Mouse (Mus musculus) right cerebral cortex, postnatal 25 days (tissue): ENCODE data around the gene Rbm24.
A peak's percentile ranks its signal among the peaks of the same experiment; 100 is the strongest.

Experiments used
- DNase-seq: peaks from one replicate; pipeline ENCODE4 v3.0.0; 2022

Rbm24 gene

DNA sequence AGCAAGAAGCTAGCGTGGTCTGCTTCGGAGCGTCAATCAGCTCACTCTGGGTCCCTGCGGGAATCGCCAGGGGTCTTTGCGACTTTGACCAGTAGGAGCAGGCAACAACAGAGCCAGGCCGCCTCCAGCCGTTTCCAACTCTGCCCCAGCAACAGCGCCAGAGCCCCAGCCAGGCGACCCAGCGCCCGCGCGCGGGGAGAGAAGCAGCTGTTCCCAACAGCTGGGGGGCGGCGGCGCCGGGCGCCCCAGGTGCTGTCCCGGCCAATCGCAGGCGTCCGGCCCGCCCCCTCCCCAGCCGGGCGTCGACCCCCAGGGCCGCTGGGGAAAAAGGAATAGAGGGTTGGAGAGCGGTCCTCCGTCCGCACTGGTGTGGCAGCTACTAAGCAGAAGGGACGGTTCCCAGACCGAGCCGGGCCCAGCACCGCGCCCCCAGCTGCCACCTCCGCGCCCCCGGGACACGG, at the start of gene Rbm24:
TSS of gene Rbm24 (plus strand) at position 294 of the 461 bp plus-strand sequence.
- peak; percentile 66 for DNase-seq

DNA sequence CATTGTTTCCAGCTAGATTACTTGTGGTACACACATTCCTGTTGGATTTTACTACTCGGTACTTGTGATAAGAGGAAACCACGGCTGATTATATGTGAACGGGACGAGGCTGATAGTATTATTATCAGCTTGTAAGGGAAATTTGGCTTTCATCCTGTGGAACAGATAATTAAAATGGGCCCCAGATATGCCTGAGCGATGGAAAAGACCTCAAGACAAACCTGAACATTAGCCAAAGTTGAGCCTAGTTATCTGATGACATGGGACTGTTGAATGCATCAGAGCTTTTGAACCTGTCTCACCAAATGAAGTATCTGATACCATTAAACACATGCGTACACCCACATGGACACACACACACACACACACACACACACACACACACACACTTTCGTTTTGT, 45.4 kb upstream of the Rbm24 start:
- DNase-seq, result no peak

DNA sequence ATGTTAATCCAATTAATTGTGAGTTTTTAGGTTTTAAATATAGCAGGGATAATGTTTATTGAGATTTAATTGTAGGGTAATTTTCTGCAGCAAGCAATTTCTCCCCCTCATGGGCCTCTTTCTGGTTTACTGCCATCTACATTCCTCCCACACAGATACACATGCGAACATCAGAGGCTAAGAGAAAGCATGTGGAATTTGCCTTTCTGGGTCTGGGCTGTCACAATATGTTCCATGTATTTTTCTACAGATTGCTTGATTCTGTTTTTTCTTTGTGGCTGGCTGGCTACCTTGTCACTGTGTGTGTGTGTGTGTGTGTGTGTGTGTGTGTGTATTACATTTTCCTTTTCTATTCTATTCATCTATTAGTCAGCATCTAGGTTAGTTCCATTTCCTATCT, 42.9 kb upstream of the Rbm24 start:
- no peak for DNase-seq

DNA sequence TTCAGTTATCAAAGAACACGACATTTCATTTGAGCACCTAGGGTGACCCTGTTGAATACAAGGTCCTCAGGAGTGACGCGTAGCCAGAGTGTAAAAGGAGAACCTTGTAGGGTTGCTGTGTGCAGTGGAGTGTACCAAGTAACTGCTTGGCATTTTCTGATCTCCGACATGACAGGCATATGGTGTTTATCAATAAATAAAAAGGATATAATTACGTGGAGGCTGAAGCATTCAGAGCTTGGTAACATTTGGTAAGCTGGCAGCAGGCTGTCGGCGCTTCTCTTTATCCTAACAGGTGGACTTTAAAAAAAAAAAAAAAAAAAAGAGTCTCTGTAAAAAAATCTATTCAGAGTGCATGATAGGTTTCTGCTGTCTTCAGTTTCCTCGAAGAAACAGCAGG, 30.8 kb upstream of the Rbm24 start:
- DNase-seq, result no peak

DNA sequence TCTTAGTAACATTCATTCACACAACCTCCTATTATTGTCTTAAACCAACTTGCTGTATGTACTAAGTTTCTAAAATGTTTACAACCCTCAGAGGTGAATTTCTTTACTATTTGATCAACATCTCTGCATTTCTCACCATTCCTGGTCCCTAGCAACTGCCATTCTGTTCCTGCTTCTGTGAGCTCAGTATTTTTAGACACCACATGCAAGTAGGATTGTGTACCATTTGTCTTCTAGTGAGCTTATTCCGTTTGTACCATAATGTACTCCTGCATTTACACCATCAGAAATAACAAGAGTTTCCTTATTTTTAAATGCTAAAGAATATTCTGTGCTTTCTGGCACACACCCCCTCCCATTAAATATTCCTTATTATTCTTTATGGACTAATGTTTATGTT, 26.6 kb upstream of the Rbm24 start:
- no peak for DNase-seq

DNA sequence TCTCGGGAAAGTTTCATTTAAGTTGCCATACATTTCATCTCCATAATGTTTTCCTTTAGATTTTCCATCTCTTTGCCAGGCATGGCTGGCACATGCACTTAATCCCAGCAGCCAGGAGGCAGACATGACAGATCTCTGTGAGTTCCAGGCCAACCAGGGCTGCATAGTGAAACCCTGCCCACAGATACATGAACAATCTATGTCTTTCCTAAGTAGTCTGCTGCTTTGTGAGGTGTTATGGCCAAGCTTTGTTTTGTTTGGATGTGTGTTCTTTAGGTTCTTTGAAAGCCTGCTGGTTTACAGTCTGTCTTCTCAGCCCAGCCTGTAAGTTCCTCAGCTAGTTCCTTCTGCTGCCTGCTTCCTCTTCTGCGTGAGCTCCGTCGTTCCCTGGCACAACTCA, 25.3 kb upstream of the Rbm24 start:
- no peak for DNase-seq

DNA sequence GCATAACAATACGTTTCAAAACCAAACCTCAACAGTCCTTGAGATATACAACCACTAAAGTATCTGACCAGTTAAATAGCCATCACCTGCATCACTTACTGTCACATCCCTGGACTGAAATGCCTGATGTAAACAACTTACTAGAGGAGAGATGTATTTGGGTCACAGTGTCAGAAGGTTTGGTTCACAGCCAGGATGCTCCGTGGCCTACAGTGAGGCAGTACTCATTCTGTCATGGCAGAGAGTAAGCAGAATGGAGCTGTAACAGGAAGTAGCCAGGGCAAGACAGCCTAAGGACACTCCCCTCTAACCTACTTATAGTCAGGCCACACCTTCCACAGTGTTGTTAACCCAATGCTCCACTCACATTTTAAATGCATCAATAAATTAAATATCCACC, 24.3 kb upstream of the Rbm24 start:
- DNase-seq, result no peak

DNA sequence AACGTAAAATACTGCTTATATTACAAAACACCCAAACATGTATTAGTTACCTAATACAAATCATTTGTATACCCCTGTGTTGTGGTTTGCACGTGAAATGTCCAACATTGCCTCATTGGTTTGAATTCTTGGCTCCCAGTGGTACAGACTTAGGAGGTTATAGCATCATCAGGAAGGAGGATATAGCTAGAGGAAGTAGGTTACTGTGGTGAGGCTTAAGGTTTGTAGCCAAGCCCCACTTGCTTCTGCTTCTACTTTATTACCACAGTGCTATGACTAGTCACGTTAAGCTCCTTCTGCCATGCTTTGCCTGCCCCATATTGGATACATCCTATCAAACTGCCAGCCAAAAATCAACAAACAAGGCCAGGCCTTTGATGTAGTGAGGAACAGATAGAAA, 21.0 kb upstream of the Rbm24 start:
- DNase-seq, result no peak

DNA sequence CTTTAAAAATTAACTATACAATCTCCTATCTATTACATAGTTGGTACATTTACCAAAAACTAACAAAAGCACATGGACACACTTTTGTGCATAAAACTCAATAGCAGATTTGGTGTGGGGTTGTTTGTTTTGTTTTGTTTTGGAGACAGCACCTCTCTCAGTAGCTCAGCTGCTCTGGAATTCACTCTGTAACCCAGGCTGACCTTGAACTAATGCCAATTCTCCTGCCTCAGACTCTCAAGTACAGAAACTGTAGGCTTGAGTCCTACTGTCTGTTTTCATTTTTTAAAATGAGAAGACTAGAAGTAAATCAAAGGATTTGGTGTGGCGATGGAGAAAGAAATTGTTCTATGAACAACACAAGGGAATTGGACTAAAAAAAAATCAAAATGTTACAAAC, 11.1 kb upstream of the Rbm24 start:
- no peak for DNase-seq

DNA sequence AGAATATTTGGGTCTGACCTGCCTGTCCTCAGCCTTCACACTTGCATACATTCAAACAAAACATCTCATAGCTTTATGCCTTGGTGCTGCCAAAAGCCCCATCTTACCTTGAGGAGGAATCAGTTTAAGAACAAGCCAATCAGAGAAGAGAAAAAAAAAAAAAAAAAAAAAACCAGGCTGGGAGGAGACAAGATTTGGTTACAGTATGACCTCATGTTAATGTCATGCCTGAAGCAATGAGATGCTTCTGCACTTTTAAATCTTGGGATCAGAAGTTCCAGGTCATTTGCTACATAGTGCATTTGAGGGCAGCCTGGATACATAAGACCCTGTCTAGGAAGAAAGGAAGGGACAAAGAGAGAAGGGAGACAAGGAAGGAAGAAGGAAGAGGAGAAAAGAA, 6.0 kb upstream of the Rbm24 start:
- no peak for DNase-seq

DNA sequence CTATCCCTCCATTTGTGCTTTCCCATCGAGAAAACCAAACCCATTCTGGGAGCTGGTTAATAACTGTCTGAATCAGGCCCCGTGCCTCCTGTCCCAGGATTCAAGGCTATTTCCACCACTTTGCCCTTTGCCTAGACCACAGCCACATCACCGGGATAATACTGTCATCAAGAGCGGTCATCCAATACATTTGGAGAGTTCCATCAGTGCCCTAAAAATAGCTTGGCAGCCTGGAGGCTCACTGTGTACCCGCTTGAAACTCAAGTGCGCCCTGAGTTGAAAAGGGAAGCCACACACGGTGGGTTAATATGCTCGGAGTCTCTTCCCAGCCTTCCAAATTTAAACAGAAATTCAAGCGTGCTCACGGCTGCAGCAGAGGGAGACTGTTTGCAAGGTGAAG, 4.6 kb upstream of the Rbm24 start:
- DNase-seq, result no peak

DNA sequence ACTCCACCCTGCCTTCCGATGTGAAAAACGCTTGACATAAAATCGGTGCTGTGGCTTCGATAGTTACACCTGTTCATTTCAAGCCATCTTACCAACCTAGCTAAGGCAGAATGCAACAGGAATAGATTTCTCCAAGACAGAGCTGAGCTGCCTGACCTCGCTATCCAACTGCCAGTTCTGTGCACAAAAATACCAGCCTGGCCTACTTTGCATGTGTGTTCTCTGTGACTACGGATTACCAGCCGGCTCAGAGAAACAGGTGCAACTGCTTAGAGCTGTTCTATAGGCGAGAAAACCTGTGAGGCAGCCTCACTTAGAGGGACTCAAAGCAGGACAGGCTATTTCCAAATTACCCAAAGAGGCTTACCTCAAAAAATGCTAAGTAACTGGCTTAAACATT, 4.2 kb upstream of the Rbm24 start:
- DNase-seq, result no peak

DNA sequence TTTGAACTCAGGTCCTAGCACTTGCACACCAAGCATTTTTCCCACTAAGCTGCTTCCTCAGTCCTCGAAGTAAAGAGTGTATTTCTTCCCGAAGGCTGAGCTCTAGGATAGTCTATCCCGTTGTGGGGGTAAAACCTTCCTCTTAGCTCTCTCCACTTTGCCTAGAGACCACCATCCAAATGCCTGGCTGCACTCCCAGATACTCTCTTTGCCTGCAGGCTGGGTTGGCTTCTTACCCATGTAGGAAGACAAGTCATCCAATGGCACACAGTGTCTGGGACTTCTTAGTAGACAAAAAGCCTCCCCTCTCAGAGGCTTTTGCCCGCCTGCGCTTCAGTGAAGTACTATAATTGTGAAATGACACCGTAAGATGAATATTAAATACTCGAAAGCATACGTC, 2.2 kb upstream of the Rbm24 start:
- no peak for DNase-seq

DNA sequence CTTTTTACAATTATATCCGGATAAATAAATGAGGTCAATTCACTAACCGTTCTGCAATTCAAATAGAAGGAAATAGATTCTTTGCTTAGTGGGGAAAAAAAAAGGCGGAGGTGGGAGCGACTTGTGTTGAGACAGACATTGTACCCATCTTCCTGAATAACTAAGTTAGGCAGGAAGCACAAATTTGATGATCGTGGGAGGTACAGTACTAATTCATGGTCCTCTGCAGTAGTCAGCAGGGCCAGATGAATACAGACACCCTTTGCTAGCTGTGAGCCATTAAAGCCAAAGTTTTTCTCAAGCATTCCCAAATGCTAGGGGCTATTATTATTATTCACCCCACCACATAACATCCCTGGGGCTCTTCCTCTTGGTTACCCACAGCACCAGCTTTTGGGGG, 640 bp upstream of the Rbm24 start:
- DNase-seq, result no peak

DNA sequence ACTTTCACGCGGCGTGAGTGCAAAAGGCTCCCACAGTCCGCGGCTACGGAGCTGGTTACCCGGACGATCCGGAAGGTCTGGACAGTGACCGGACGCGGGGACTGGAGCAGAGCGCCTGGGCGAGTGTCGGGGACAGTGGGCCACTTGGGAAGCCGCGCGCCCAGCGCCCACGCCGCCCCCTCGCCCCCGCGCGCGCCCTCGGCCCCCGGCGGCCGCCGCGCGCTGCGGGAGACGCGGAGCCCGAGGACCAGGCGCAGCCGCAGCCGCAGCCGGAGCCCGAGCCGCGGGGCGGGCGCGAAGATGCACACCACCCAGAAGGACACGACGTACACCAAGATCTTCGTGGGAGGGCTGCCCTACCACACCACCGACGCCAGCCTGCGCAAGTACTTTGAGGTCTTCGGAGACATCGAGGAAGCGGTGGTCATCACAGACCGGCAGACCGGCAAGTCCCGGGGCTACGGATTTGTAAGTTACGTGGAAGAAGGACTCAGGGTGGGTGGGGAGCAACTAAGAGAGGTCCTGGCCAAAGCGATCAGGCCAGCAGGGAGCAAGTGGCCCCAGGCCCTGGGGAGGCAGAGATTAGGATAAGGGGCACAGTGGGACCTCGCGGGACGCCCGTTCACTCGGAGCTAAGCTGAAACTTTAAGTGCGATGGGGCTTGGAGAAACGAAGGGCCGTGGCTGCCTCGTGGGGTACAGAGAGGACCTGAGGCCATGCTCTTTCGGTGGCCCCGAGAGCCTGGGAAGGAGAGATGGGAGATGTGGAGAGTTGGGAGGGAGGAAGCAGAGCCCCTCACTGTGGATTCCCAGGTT, 704 bp downstream of the Rbm24 start:
- DNase-seq, result peak; percentile 54

DNA sequence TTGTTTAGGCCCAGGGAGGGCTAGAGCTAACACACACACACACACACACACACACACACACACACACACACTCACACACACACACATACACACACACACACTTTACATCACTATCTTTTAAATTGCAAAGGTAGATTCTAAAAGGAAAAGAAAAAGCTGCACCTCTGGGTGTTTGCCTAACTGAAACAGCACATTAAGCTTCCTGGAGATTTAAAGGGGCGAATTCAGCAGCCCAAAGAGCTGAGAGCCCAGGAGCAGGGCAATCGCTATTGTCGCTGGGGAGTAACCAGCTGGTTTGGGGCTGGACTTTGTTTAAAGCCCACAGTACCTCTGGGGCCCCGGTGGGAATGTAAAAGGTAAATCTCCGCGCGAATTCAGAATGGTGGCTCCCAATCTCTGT, 1.4 kb downstream of the Rbm24 start:
- no peak for DNase-seq

DNA sequence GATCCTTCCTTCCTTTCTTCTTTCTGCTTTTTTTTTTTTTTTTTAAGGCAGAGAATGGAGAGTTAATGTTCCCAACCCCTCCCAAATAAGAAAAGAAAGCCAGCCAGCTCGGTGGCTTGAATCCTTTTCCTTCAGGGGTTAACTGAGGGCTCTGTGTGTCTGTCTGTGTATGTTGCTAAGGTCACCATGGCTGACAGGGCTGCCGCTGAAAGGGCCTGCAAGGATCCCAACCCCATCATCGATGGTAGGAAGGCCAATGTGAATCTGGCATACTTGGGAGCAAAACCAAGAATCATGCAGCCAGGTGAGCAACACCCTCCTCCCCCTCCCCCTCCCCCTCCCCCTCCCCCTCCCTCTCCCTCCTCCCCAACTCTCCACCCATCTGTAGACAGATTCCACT, 1.9 kb downstream of the Rbm24 start:
- no peak for DNase-seq

DNA sequence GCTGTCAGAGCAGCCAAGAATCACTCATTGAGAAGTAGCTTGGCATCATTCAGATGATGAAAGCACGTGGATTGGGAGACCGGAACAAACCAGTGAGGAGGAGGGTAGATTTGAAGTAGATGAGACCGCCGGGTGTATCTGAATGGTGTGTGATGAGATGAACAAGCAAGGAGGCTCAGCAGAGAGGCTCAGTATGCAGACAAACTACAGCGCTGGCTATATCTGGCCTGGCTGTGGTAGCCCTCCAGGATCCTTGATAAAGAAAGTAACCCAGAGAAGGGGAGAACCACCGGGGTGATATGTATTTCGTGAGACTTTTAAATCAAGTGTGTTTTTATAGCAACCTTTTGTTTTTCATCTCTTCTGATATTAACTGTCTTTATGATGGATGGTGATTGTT, 5.6 kb downstream of the Rbm24 start:
- no peak for DNase-seq

DNA sequence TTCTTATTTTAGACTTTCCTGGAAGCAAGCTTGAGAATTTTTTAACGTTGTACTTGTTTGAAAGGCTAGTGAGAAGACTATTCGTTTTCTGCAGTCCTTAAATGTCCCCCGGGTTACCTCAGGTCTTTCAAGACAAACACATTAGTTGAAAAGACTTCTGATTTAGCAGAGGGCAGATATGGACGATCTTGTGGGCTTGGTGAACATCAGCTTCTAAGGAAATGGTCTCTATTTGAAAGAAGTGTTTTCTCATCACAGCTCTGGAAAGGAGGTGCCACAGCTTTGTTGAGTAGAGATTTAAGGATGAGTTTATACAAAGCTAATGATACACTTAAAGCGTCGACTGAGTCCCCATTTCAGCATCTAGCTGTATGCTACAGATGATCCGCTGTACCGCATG, 6.1 kb downstream of the Rbm24 start:
- no peak for DNase-seq

DNA sequence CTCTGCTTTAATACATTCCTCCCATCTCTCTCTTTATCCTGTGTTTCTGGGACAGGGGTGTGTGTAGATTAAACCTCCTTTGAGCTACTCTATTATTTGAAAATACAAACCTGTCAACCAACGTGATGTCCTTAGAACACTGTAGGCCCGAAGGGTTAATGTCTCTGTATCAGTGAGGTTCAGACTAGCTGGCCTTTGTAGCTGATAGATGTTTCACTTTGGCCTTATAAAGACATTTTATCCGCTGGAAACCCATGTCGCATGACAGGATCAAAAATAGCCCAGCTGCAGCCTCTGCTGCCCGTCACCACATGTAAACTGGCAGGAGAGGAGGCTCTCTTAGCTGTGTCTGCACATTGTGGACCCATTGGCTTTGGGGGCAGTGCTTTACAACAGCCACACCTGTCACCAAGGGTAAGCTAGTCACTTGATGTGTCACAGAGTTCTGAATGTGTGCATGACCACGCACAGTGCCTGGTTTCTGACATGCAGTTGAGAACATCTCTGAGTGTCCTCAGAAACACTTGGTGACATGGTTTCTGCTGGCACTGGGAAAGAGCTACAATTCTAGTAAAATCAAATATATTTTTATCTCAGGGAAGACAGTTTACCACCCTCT, 8.5 kb downstream of the Rbm24 start:
- no peak for DNase-seq

DNA sequence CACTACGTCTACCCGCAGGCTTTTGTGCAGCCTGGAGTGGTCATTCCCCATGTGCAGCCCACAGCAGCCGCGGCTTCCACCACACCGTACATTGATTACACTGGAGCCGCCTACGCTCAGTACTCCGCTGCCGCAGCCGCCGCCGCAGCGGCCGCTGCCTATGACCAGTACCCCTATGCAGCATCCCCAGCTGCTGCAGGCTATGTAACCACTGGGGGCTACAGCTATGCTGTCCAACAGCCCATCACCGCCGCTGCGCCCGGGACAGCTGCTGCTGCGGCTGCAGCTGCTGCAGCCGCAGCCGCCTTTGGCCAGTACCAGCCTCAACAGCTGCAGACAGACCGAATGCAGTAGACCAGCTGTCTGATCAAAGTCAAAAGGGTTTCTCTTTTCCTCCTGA, 10.7 kb downstream of the Rbm24 start:
- DNase-seq, result no peak

DNA sequence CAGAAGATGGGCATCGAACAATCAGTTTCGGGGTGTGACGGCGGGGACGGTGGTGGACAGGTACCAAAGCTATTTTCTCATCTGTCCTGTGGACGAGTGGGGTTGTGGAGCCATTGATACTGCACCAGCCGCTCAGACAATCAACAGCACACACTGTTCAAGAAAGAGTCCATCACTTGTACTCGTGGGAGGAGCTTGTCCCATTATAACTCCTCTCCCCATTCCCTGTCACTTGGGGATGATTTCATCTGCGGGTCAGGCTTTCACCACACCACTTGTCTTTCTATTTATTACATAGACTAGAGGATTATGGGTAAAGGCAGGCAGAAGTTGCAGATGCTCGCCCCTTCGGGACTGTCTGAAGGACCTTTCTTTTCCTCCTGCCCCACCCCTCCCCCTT, 11.6 kb downstream of the Rbm24 start:
- no peak for DNase-seq

DNA sequence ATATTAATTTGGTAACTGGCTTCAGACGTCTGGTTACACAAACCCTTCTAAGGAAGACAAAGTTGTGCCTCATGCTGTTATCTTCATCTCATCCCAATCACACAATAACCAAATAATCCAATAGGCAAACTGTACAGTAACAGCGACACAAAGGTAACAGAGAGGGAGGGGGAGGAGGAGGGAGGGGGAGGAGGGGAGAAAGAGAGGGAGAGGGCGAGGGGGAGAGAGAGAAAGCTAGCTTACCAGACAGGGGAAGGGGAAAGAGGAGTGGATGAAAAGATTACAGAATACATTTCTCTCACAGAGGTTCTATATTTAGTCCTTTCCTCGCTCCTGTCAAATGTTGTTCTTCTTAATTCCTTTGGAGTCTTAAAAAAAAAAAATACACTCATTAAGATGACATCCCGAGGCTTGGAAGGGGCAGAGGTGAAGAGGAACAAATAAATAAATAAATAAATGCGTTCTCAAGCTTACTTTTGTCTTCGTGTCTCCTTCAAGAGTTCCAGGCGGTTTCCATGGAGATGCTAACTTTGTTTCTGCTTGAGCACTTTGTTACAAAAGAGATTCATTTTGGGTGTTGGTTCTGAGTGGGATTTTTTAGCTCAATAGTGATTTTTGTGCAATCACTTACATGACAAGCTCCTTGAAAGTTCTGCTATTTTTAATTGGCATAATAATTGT, 15.8 kb downstream of the Rbm24 start:
- DNase-seq, result no peak

DNA sequence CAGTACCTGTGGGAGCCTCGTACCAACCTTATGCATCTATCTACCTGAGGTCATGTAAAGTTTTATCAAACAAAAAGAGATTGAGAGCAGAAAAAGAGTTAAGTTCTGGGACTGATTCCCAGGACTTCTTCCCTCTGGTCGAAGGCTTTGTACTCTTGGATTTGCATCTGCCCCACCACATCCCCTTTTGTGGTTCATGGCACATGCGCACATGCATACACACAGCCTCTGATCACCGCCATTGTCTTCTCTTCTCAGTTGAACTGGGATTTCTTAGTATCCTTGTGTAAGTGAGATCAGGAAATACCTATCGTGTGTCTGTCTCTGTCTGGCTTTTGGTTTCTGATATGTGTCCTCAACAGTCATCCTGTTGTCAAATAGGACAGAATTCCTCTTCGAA, 20.7 kb downstream of the Rbm24 start:
- no peak for DNase-seq
